Mouse (Mus musculus) effector memory CD4-positive, alpha-beta T cell, adult 7 months (primary cell): ENCODE results near the gene 1700001K19Rik. TPM values are rescaled to one million over a fixed set of nuclear protein-coding genes. Genes with fewer than 3 reads are reported as not detected.

Experiments
- polyA plus RNA-seq: library from polyadenylated mRNA; unstranded; fragments of 100-300 nt; shearing (Covaris generic); gene quantifications from one replicate; pipeline ENCODE4 v1.2.1, GENCODE M21; 2017

Gene 1700001K19Rik
- polyA plus RNA-seq = not detected

GRCm38 (mm10) chr12:110682561-110683299 is at the start of gene 1700001K19Rik:
Gene 1700001K19Rik (minus strand): TSS chr12:110682619.

DNA sequence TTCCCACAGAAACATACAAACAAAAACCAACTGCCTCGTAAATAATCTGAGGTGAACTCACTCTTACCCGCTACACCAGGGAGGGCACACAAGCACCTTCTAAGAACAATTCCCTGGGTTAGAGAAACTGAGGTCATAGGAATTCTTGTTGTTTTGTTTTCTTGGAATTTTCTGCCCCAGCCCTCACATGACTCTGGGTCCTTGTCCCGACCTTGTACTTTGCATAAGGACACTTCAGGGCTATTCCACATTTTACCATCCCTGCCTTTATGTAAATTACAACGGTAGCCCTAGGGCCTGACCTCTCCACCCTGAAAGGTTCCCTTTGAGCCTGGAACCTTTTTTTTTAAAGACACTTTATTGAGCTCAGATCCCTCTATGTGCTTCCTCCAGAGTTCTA is 20.1 kb upstream of the 1700001K19Rik start, which contains the start of gene Hsp90aa1:
Hsp90aa1 (minus strand) TSS at position 173 of the 400 bp plus-strand sequence.

Other genes starting within 250 kb of the 1700001K19Rik start
- gene Ppp2r5c, start 235.5 kb downstream of the 1700001K19Rik start, polyA plus RNA-seq = 186 TPM
- gene Dync1h1, start 81.2 kb downstream of the 1700001K19Rik start, polyA plus RNA-seq = 30.2 TPM
- gene Hsp90aa1, start 20.1 kb upstream of the 1700001K19Rik start, polyA plus RNA-seq = 817 TPM
- gene Wdr20, start 55.3 kb upstream of the 1700001K19Rik start, polyA plus RNA-seq = 71.0 TPM
- gene Mok, start 158.3 kb upstream of the 1700001K19Rik start, polyA plus RNA-seq = not detected
- gene Zfp839, start 167.6 kb upstream of the 1700001K19Rik start, polyA plus RNA-seq = 9.0 TPM
- gene Cinp, start 206.5 kb upstream of the 1700001K19Rik start, polyA plus RNA-seq = 20.0 TPM
- gene Tecpr2, start 206.6 kb upstream of the 1700001K19Rik start, polyA plus RNA-seq = 3.4 TPM